Mouse (Mus musculus) liver, adult 2 months (tissue): Measurements from ENCODE around the gene Maml1. TPM values are rescaled to one million over a fixed set of nuclear protein-coding genes. Genes with fewer than 3 reads are reported as not detected.

Experiments
- DNase-seq: peaks from one replicate; pipeline ENCODE4 v3.0.0-alpha.2; 2011; ENCODE audit warnings: low read depth, low spot score; ENCODE audit errors: extremely low read depth
- H3K27ac ChIP-seq: fragments of 200-500 bp; replicated peaks from 2 replicates; pipeline ENCODE4 v1.5.1; 2012; ENCODE audit warnings: low read depth, mild to moderate bottlenecking, control low read depth, inconsistent platforms, low read length; ENCODE audit not compliant: insufficient read depth
- H3K27me3 ChIP-seq: fragments of 200-500 bp; 2 replicates; pipeline ENCODE4 v1.6.1; 2012; ENCODE audit warnings: mild to moderate bottlenecking, moderate library complexity, low read length, inconsistent platforms; ENCODE audit not compliant: control insufficient read depth, insufficient read depth
- H3K36me3 ChIP-seq: fragments of 200-500 bp; 2 replicates; pipeline ENCODE4 v1.6.1; 2012; ENCODE audit warnings: low read length, inconsistent platforms; ENCODE audit not compliant: control insufficient read depth, insufficient read depth
- H3K4me1 ChIP-seq: fragments of 200-500 bp; 2 replicates; pipeline ENCODE4 v1.6.1; 2011; ENCODE audit warnings: low read length; ENCODE audit not compliant: control insufficient read depth, insufficient read depth
- H3K4me3 ChIP-seq: fragments of 200-500 bp; 2 replicates; pipeline ENCODE4 v1.5.1; 2011; ENCODE audit warnings: low read depth, mild to moderate bottlenecking, control low read depth, low read length, moderate library complexity; ENCODE audit not compliant: insufficient read depth
- H3K79me2 ChIP-seq: fragments of 200-500 bp; 2 replicates; pipeline ENCODE4 v1.6.1; 2012; ENCODE audit warnings: inconsistent platforms, mild to moderate bottlenecking, low read length, moderate library complexity; ENCODE audit not compliant: control insufficient read depth, insufficient read depth
- H3K9ac ChIP-seq: fragments of 200-500 bp; 2 replicates; pipeline ENCODE4 v1.6.1; 2012; ENCODE audit warnings: low read depth, mild to moderate bottlenecking, control low read depth, inconsistent platforms, low read length
- CTCF ChIP-seq: fragments of 200-500 bp; IDR thresholded peaks from 2 replicates; pipeline ENCODE4 v1.5.1; 2011; ENCODE audit warnings: low read depth, low read length, control low read depth
- POLR2A ChIP-seq: fragments of 200-500 bp; IDR thresholded peaks from 2 replicates; pipeline ENCODE4 v1.6.1; 2011; ENCODE audit warnings: low read length, control low read depth; ENCODE audit not compliant: insufficient read depth; ENCODE audit errors: extremely low read depth
- WGBS: fragments of 180-500 bp; shearing (Covaris S2); methylation state at CpG from one replicate; pipeline ENCODE4 v1.1.7; 2018; 5-methylcytosine and 5-hydroxymethylcytosine counted together
- polyA plus RNA-seq: library from polyadenylated mRNA; depleted of rRNA; stranded (reverse); fragments of >200 nt; gene quantifications from 2 replicates; pipeline ENCODE4 v1.2.3, GENCODE M21; 2012; rRNA removed
- total RNA-seq: library from RNA; depleted of rRNA; stranded (reverse); fragments of >200 nt; gene quantifications from 2 replicates; pipeline ENCODE4 v1.2.3, GENCODE M21; 2014; rRNA removed

Maml1 gene
- total RNA-seq = 3.1 and 4.0 TPM in 2 replicates
- 7.2 and 8.3 TPM in 2 replicates for polyA plus RNA-seq

DNA sequence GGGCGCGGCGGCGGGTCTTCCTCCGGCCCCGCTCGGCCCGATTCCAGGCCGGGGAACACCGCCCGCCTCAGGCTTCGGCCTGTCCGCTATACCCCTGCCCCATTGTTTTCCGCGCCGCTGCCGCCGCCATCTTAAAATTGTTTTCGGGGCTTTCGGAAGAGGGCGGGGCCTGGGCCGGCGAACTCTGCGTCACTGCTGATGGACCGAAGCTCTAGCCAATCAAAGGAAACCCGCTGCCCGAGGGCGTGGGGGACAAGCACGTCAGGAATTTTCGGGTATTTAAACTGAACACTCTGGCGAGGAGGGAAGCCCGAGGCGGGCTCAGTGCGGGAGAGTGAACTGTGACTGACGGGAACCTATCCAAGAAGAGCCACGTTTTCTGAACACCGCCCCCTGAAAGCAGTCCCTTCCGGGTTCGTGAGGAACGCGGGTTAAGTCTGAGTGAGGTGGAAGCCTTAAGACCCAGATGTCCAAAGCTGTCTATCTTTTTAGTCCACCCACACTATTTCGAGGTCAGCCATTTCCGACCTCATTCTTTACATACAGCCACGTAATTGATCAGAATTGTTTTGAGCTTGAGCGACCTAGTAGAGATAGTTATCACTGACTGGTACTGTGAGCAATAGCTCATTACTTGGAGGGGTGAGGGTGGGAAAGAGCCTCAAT lies at the start of gene Maml1:
Maml1 (minus strand) TSS at position 122 of the 666 bp plus-strand sequence.
- peak; percentile 92 for DNase-seq
- Histone ChIP-seq H3K36me3 (peaks cover 19% of the 10 kb centered on the region), H3K4me1 (peaks cover 24% of the 10 kb centered on the region), H3K9ac (peak within 1 kb of the TSS; percentile 99), H3K27me3 (no peaks in the 10 kb centered on the region), H3K4me3 (peak within 1 kb of the TSS; percentile 98), H3K27ac (peak within 1 kb of the TSS; percentile 98), H3K79me2 (peaks cover 34% of the 10 kb centered on the region)
- under 1% methylated on average over 45 of the region's 45 CpGs for WGBS
- TF ChIP-seq POLR2A (peak; percentile 98), CTCF (no peak)

DNA sequence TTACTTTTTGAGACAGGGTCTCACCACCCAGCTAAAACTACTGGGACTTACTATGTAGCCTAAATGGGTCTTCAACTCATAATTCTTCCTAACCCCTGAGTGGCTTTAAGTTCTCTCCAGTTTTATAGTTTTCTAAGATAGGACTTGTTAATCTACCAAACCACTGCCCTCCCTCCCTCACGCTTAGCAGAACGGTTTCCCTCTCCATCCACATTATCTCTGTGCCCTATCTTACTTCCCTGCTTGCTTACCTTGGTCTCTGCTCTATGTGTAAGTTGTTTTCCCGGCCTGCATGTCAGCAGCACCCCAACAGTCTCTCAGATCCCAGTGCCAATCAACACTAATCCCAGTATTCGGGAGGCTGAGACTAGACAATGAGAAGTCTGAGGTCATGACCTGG lies 44.8 kb upstream of the Maml1 start:
- no peak overlapping the region for H3K27ac ChIP-seq
- DNase-seq = no peak
- no peaks in the 10 kb centered on the region for H3K36me3 ChIP-seq
- no peaks in the 10 kb centered on the region for H3K79me2 ChIP-seq
- H3K4me3 ChIP-seq = no peak overlapping the region
- no peak for TF ChIP-seq CTCF
- no peak for TF ChIP-seq POLR2A
- H3K9ac ChIP-seq = no peak overlapping the region
- H3K4me1 ChIP-seq = peaks cover 4% of the 10 kb centered on the region; the same call in 1 of the 2 replicates
- 80% methylated on average over 4 of the region's 4 CpGs for WGBS
- H3K27me3 ChIP-seq = no peaks in the 10 kb centered on the region

DNA sequence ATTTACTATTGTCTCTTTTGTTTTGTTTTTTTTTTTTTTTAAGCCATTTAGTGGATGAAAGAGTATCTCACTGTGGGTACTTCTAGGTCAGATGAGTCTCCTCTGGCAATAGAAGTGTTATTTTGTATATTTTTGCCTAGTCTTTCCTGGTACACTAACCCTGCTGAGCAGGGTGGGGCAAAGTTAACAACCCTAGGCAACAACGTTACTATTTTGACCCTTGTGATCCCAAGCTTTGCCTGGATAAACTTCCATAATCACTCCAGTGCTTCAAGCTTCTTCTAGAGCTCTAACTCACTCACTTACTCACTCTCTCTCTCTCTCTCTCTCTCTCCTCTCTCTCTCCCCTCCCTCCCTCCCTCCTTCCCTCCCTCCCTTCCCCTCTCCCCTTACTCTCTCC lies 44.0 kb upstream of the Maml1 start:
- Histone ChIP-seq H3K79me2 (no peaks in the 10 kb centered on the region), H3K36me3 (no peaks in the 10 kb centered on the region), H3K4me1 (peaks cover 4% of the 10 kb centered on the region; the same call in 1 of the 2 replicates), H3K27me3 (no peaks in the 10 kb centered on the region), H3K9ac (no peak overlapping the region), H3K27ac (no peak overlapping the region), H3K4me3 (no peak overlapping the region)
- DNase-seq = no peak
- 19% methylated on average over 1 of the region's 1 CpGs for WGBS
- TF ChIP-seq POLR2A = no peak
- no peak for TF ChIP-seq CTCF

DNA sequence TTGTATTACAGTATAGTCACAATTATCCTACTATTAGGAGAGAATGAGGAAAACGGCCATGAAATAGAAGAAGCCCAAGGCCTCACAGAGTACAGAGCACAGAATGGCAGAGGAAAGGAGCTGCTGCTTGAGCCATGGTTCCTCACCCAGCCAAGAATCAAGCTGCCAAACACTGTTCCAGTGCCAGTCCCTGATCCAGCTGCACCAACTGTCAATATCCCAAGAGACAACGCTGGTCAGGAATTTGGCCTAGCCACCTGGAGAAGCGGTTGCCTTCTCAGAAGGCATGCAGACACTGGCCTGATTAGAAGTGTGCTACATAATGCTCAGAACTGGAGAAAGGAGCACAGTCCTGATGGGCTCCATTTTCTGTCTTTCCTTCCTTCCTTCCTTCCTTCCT lies 41.1 kb upstream of the Maml1 start:
- no peak overlapping the region for H3K9ac ChIP-seq
- H3K79me2 ChIP-seq = no peaks in the 10 kb centered on the region
- no peak overlapping the region for H3K4me3 ChIP-seq
- no peak overlapping the region for H3K27ac ChIP-seq
- no peaks in the 10 kb centered on the region for H3K27me3 ChIP-seq
- H3K4me1 ChIP-seq = peaks cover 4% of the 10 kb centered on the region; the same call in 1 of the 2 replicates
- H3K36me3 ChIP-seq = no peaks in the 10 kb centered on the region
- 45% methylated on average over 3 of the region's 3 CpGs for WGBS
- TF ChIP-seq POLR2A (no peak), CTCF (no peak)
- peak; percentile 68 for DNase-seq

DNA sequence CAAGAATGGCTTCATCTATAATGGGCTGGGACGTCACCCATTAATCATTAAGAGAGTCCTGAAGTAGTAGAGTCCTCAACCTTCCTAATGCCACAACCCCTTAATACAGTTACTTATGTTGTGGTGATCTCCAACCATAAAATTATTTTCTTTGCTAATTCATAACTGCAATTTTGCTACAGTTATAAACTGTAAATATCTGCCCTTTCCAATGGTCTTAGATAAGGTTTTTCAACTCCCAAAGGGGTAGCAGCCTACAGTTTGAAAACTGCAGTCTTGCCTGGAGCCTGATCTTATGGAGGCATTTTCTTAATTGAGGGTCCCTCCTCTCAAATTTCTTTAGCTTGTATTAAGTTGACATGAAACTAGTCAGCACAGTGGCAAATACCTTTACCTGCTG lies 37.3 kb upstream of the Maml1 start:
- TF ChIP-seq POLR2A = no peak
- TF ChIP-seq CTCF = no peak
- Histone ChIP-seq H3K27ac (no peak overlapping the region), H3K27me3 (no peaks in the 10 kb centered on the region), H3K36me3 (no peaks in the 10 kb centered on the region), H3K79me2 (peaks cover 10% of the 10 kb centered on the region; the same call in 1 of the 2 replicates), H3K9ac (no peak overlapping the region), H3K4me1 (0 out of 2 replicates have a peak, but pooled peaks cover 2% of the 10 kb centered on the region), H3K4me3 (no peak overlapping the region)
- no peak for DNase-seq
- WGBS = 91% methylated on average over 1 of the region's 1 CpGs

DNA sequence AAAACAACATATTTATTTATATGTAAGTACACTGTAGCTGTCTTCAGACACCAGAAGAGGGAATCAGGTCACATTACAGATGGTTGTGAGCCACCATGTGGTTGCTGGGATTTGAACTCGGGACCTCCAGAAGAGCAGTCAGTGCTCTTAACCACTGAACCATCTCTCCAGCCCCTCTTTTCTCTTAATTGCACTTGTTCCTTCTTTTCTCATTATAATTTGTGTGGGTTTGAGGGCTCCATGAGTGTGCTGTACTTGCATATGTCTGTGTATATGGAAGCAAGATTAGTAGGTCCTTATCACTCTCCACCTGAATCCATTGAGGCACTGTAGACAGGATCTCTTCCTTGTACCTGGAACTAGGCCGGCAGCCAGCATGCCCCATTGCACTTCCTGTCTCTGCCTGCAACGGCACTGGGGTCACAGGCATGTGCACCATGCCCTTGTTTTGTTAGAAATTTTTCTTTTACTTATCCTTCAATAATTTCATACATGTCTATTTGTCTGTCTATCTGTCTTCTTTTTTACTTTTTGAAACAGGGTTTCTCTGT lies 36.0 kb upstream of the Maml1 start:
- Histone ChIP-seq H3K36me3 (no peaks in the 10 kb centered on the region), H3K79me2 (peaks cover 15% of the 10 kb centered on the region; the same call in 1 of the 2 replicates), H3K4me3 (no peak overlapping the region), H3K27ac (no peak overlapping the region), H3K27me3 (no peaks in the 10 kb centered on the region), H3K9ac (no peak overlapping the region), H3K4me1 (peaks cover 7% of the 10 kb centered on the region; the same call in 1 of the 2 replicates)
- WGBS = 65% methylated on average over 3 of the region's 3 CpGs
- TF ChIP-seq POLR2A (no peak), CTCF (no peak)
- DNase-seq = no peak
